Mouse (Mus musculus): Measurements from ENCODE around the gene Ltbp1. TPM values are rescaled to one million over a fixed set of nuclear protein-coding genes. Genes with fewer than 3 reads are reported as not detected.

The Ltbp1 gene
- polyA plus RNA-seq, 1 experiment from 2014 or later, result 8.5 TPM

GRCm38 (mm10) chr17:75437239-75437750 is 431.9 kb downstream of the Ltbp1 start:
- 77% methylated on average over 11 of the region's 11 CpGs for WGBS
- Histone ChIP-seq H3K4me1 (peaks cover 9% of the 10 kb centered on the region; the same call in 1 of the 2 replicates), H3K27me3 (replicated peaks; ENCODE audit: low read depth, poor library complexity, severe bottlenecking) (no peaks in the 10 kb centered on the region), H3K27ac (replicated peaks) (no peak overlapping the region), H3K4me3 (peak overlapping the region; percentile 24; the same call in 1 of the 2 replicates), H3K9me3 (no peaks in the 10 kb centered on the region), H3K36me3 (replicated peaks) (no peaks in the 10 kb centered on the region)
- no peak for DNase-seq (ENCODE audit: low spot score)

DNA sequence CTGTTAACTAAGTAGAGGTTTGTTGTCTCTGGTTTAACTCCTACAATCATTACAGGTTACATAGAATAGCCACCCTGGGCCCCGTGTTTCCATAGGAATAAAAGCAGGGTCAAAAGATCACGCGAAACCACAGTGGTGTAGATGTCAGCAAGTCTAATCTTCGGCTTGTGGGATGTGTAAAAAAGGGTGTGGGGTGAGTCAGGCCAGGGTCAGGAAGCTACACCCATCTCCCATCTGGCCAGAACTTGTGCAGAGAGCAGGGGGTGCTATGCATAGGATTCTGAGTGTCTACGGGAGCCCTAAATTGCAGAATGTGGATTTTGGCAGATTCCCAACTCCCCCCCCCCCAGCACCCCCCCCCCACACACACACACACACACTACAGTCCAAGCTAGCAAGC is 432.8 kb downstream of the Ltbp1 start:
- Histone ChIP-seq H3K36me3 (replicated peaks) (no peaks in the 10 kb centered on the region), H3K4me3 (no peak overlapping the region), H3K4me1 (peaks cover 9% of the 10 kb centered on the region; the same call in 1 of the 2 replicates), H3K27ac (replicated peaks) (no peak overlapping the region), H3K9me3 (no peaks in the 10 kb centered on the region), H3K27me3 (replicated peaks; ENCODE audit: low read depth, poor library complexity, severe bottlenecking) (no peaks in the 10 kb centered on the region)
- DNase-seq (ENCODE audit: low spot score), result no peak
- WGBS, result 64% methylated on average over 5 of the region's 5 CpGs

GRCm38 (mm10) chr17:75439062-75439461 is 433.7 kb downstream of the Ltbp1 start:
- no peak for DNase-seq (ENCODE audit: low spot score)
- H3K4me3 ChIP-seq, result no peak overlapping the region
- no peaks in the 10 kb centered on the region for H3K36me3 ChIP-seq (replicated peaks)
- no peaks in the 10 kb centered on the region for H3K9me3 ChIP-seq
- peaks cover 9% of the 10 kb centered on the region; the same call in 1 of the 2 replicates for H3K4me1 ChIP-seq
- no peak overlapping the region for H3K27ac ChIP-seq (replicated peaks)
- 80% methylated on average over 14 of the region's 14 CpGs for WGBS
- H3K27me3 ChIP-seq (replicated peaks; ENCODE audit: low read depth, poor library complexity, severe bottlenecking), result no peaks in the 10 kb centered on the region

- no peak for DNase-seq (ENCODE audit: low spot score)
- no peaks in the 10 kb centered on the region for H3K27me3 ChIP-seq (replicated peaks; ENCODE audit: low read depth, poor library complexity, severe bottlenecking)
- H3K9me3 ChIP-seq, result no peaks in the 10 kb centered on the region
- H3K4me3 ChIP-seq, result no peak overlapping the region
- WGBS, result 74% methylated on average over 7 of the region's 7 CpGs
- peaks cover 9% of the 10 kb centered on the region; the same call in 1 of the 2 replicates for H3K4me1 ChIP-seq
- no peaks in the 10 kb centered on the region for H3K36me3 ChIP-seq (replicated peaks)
- H3K27ac ChIP-seq (replicated peaks), result no peak overlapping the region
Observed at GRCm38 (mm10) chr17:75440619-75441018, 435.3 kb downstream of the Ltbp1 start.

GRCm38 (mm10) chr17:75441260-75441830 is 436.0 kb downstream of the Ltbp1 start:
- Histone ChIP-seq H3K27me3 (replicated peaks; ENCODE audit: low read depth, poor library complexity, severe bottlenecking) (no peaks in the 10 kb centered on the region), H3K27ac (replicated peaks) (no peak overlapping the region), H3K9me3 (no peaks in the 10 kb centered on the region), H3K4me1 (peaks cover 9% of the 10 kb centered on the region; the same call in 1 of the 2 replicates), H3K4me3 (no peak overlapping the region), H3K36me3 (replicated peaks) (no peaks in the 10 kb centered on the region)
- WGBS, result 91% methylated on average over 5 of the region's 5 CpGs
- DNase-seq (ENCODE audit: low spot score), result no peak
